Mouse (Mus musculus): ENCODE results near the gene Rab31.
A peak's percentile ranks its signal among the peaks of the same experiment; 100 is the strongest.

The Rab31 gene

GRCm38 (mm10) chr17:65613463-65614412 lies 158.8 kb downstream of the Rab31 start, which contains the start of gene Vapa:
Gene Vapa, minus strand, starts transcription at chr17:65613555.
- DNase-seq: peak; percentile 99

DNA sequence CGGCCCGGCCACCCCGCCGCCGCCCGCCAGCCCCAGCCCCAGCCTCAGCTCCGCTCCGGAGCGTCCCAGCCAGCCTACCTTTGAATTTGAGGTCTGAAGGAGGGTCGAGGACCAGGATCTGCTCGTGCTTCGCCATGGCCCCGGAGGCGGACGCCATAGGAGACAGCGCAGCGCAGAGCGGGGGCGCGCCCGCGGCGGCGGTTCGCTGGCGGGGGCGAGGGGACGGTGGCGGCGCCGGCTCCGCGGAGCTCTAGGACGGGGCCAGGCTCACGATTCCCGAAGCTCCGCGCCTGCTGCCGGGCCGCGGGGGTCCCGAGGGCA lies 159.4 kb downstream of the Rab31 start:
- DNase-seq: no peak

DNA sequence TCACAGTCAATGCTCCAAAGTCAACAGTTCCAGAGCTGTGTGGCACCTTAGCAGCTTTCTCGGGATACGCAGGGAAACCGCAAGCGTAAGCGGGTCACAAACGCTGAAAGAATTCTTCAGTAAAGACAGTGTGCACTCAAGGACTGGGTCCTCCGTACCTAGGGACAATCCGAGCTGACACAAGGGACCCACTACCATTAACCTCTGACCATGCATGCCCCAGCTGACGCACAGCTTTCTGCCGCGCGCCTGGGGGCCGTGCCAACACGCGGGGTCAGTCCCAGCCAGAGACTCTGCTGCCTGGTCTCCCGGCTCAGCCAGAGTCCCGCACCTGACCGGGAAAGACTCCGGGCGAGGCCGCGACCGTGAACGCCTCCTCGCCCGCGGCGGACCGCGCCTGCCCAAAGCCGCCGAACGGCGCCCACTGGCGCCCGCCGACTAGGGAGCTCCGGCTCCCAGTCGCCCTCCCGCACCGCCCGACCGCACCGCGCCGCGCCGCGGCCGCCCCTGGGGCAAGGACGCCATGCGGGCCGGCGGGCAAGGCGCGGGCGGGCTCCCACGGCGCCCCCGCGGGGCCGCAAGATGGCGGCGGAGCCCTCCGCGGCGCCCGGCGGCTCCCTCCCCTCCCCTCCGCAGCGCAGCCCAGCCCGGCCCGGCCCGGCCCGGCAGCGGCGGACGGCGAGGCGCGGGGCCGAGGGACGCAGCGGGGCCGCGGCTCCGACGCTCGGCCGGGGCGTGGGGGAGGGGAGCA lies 160.0 kb downstream of the Rab31 start:
- peak; percentile 68 to 71 for DNase-seq

DNA sequence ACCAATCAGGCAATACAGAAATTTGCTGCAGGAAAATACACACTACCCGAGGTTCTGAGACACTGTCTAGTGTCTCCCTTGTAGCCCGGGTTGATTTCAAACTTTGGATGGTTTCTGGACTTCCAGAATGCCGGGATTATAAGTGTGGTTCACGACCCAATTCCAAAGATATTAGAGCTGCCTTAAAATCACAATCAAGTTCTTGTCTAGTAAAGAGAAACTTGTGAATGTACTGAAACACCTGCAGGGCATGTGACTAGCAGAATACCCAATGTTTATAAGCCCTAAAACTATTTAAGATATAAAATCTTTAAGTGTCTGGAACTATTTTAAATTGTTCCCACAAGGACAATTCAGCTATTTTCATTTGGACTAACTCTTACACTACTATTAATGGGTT lies 160.8 kb downstream of the Rab31 start:
- DNase-seq: no peak

DNA sequence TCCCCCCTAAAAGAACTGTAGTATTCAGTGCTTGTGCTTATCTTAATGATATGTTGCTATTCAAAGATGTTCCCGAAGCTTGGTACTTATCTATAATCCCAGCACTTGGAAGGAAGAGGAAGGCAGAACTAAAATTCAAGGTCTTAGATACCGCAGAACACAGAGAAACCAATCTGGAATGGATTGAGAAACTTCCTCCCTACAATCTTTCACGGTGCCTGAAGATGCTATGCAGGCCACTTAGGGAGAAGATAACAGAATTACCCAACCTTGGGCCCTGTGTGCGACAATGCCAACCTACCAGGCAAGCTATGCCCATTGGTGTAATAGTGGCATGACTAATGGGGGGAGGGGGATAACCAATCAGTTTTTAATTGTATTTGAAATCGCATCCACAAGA lies 163.8 kb downstream of the Rab31 start:
- no peak for DNase-seq

GRCm38 (mm10) chr17:65608312-65608687 lies 164.3 kb downstream of the Rab31 start:
- no peak for DNase-seq

DNA sequence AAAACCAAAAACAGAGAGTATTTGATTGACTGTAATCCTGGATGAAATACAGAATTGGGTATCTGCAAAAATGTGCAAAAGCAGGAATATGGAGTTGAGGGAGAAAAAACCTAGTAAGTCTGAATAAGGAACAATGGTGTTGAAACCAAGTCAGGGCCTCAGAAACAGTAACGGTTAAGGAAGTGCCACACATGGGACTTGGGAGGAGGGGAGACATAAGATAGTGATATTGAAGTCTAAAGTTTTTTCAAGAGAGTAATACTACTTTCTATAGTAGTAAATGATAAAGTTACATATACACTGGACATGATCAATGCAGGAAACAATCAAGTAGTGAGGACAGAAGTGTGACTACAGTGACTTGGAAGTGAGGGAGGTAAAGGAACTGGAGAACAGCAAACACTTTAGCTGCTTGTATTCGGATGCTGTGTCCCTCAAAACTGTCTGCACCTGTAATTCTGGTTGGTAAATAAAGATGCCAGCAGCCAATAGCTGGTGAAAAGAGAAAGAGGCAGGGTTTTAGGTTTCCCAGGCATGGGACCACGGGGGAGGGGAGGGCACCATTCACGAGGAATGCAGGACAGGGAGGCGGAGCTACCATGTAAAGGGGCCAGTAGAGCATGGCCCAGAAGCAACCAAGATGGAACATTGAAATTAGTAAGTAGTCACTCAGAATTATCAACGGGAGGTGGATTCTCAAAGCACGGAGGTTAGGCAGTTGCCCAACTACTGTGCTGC lies 164.8 kb downstream of the Rab31 start:
- peak in 1 of 2 experiments; percentile 24 for DNase-seq

DNA sequence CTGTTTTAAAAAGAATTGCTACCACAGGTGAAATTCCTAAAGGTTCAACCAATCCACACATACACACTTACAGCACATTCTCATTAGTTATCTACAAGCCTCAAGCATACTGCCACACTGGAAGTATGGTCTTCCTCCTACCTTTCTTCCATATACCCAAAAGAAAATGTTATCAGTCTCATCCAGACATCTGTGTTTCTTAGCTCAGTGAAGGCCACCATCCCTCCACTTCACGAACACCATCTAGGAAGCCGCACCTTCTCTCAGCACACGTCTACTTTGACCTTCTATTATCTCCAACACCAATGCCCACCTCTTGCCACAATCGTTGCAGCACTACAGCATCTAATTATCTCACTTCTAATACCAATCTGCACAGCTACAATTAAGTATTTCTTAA lies 166.5 kb downstream of the Rab31 start:
- DNase-seq: no peak

- DNase-seq: no peak
Observed at GRCm38 (mm10) chr17:65604892-65605291, 167.7 kb downstream of the Rab31 start.

DNA sequence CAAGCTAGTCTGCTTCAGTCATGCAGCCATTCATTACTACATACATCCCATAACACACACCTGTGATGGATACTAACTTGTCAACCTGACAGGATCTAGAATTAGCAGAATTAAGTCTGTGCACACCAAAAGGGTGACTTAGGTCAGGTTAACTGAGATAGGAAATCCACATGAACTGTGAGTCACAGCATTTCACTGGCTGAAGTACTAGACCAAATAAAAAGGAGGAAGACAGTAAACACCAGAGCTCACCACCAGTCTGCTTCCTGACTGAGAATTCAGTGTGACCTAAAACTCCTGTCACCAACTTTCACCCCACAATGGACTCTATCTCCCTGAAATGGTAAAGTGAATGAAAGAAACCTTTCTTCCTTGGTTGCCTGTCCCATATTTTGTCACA lies 168.2 kb downstream of the Rab31 start:
- no peak for DNase-seq

All from cerebellum, postnatal 10 days (tissue).